Mouse (Mus musculus) heart, postnatal 0 days (tissue): ENCODE data around the gene Map6d1. TPM values are rescaled to one million over a fixed set of nuclear protein-coding genes. Genes with fewer than 3 reads are reported as not detected.

Experiments used
- ATAC-seq: fragments of 200-750 bp; cut with Nextera tagmentation; 2 replicates; pipeline ENCODE4 v1.8.0; 2017; ENCODE audit warnings: low read depth, moderate number of reproducible peaks, moderate library complexity; ENCODE audit not compliant: insufficient read depth
- DNase-seq: peaks from one replicate; pipeline ENCODE4 v3.0.0-alpha.2; 2016; ENCODE audit warnings: low spot score
- H3K27ac ChIP-seq: fragments of 300-500 bp; sonication (generic); 2 replicates; pipeline ENCODE4 v1.5.1; 2014; ENCODE audit warnings: low read depth, mild to moderate bottlenecking
- H3K27me3 ChIP-seq: fragments of 300-500 bp; sonication (generic); 2 replicates; pipeline ENCODE4 v1.6.1; 2014; ENCODE audit warnings: low read length, mixed read lengths; ENCODE audit not compliant: control insufficient read depth, insufficient read depth
- H3K36me3 ChIP-seq: fragments of 300-500 bp; sonication (generic); replicated peaks from 2 replicates; pipeline ENCODE4 v1.6.1; 2014; ENCODE audit warnings: low read length, mixed read lengths; ENCODE audit not compliant: control insufficient read depth, insufficient read depth
- H3K4me1 ChIP-seq: fragments of 300-500 bp; sonication (generic); 2 replicates; pipeline ENCODE4 v1.6.1; 2014; ENCODE audit warnings: antibody characterized with exemption; ENCODE audit not compliant: control insufficient read depth, insufficient read depth
- H3K4me2 ChIP-seq: fragments of 300-500 bp; sonication (generic); 2 replicates; pipeline ENCODE4 v1.6.1; 2014; ENCODE audit warnings: low read depth, mild to moderate bottlenecking, low read length, moderate library complexity
- H3K4me3 ChIP-seq: fragments of 300-500 bp; sonication (generic); 2 replicates; pipeline ENCODE4 v1.5.1; 2014; ENCODE audit warnings: low read depth, low read length
- H3K9ac ChIP-seq: fragments of 300-500 bp; sonication (generic); replicated peaks from 2 replicates; pipeline ENCODE4 v1.6.1; 2014; ENCODE audit warnings: low read depth, low read length, mixed read lengths
- H3K9me3 ChIP-seq: fragments of 300-500 bp; sonication (generic); replicated peaks from 2 replicates; pipeline ENCODE4 v1.6.1; 2016; ENCODE audit warnings: low read length; ENCODE audit not compliant: control insufficient read depth
- CTCF ChIP-seq: IDR thresholded peaks from 2 replicates; pipeline ENCODE4 v1.5.1; 2016; ENCODE audit warnings: antibody characterized with exemption, control low read depth, low read depth
- EP300 ChIP-seq: IDR thresholded peaks from 2 replicates; pipeline ENCODE4 v1.6.1; 2016; ENCODE audit warnings: antibody characterized with exemption, low read depth
- WGBS: fragments of 180-500 bp; shearing (Covaris S2); extraction: QIAGEN DNeasy Blood & Tissue Kit; methylation state at CpG from one replicate; pipeline ENCODE4 v1.1.7; 2014; 5-methylcytosine and 5-hydroxymethylcytosine counted together
- polyA plus RNA-seq: library from polyadenylated mRNA; unstranded; fragments of >200 nt; fragmentation: Nextera tagmentation; extraction: Ambion mirVana; gene quantifications from 2 replicates; pipeline ENCODE4 v1.2.1, GENCODE M21; 2015
- total RNA-seq: library from RNA; depleted of rRNA; stranded (reverse); fragments of >200 nt; gene quantifications from 2 replicates; pipeline ENCODE4 v1.2.3, GENCODE M21; 2014; ENCODE audit warnings: low replicate concordance

The Map6d1 gene
- total and polyA plus RNA-seq, 2 experiments from 2014 or later: 0.18 to 1.9 TPM

DNA sequence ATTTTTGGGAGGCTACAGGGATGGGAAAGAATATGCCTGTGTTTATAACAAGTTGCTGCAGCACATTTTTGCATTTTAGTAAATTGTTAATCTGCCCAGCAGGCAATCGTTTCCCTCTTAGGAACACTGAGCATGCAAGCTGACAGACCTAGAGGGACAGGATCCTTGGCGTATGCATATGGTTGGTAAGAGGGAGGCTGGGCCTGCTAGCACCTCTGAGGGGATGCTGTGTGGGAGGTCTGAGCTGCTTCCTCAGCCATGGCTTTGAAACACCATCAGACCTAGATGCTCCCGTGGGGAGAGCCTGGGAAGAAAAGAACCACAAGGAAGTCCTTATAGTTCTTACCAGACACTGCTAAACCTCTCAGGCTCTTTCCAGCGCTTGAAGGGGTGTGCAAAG lies 6.8 kb downstream of the Map6d1 start:
- no peak for DNase-seq

DNA sequence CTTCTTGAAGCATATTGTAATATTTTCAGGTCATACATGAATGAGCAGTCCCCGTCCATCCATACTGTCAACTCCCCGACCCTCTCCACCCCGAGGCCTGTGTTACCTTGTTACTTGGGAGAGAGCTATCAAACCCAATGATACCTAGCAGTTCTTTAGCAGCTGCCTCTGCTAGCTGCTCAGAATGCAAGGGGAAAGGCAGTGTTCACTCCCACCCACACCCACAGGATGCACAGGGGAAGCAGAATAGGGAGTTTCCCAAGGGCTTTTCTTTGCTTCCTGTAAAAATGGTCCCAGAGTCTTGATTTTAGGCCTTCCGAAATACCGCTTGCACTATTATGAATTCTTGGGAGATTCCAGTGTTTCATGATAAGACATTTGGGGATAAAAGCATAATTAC lies 13.0 kb downstream of the Map6d1 start:
- whole genome bisulfite sequencing: 79% methylated on average over 5 of the region's 5 CpGs
- Histone ChIP-seq H3K4me2 (no peak overlapping the region), H3K9me3 (no peaks in the 10 kb centered on the region), H3K27me3 (no peaks in the 10 kb centered on the region), H3K9ac (no peak overlapping the region), H3K36me3 (peaks cover 54% of the 10 kb centered on the region), H3K4me1 (no peaks in the 10 kb centered on the region), H3K27ac (0 out of 2 replicates have a peak overlapping the region, but pooled peaks have one; percentile 30), H3K4me3 (no peak overlapping the region)
- ATAC-seq: no peak
- no peak for TF ChIP-seq EP300
- no peak for TF ChIP-seq CTCF
- DNase-seq: no peak

More for the DNA sequence above, 6.8 kb downstream of the Map6d1 start:
- H3K27ac ChIP-seq: no peak overlapping the region
- H3K4me2 ChIP-seq: no peak overlapping the region
- no peak overlapping the region for H3K4me3 ChIP-seq
- H3K4me1 ChIP-seq: no peaks in the 10 kb centered on the region
- H3K36me3 ChIP-seq: peaks cover 24% of the 10 kb centered on the region
- 64% methylated on average over 4 of the region's 4 CpGs for WGBS
- H3K27me3 ChIP-seq: no peaks in the 10 kb centered on the region
- no peak for ATAC-seq
- H3K9me3 ChIP-seq: no peaks in the 10 kb centered on the region
- TF ChIP-seq EP300 (no peak), CTCF (no peak)
- H3K9ac ChIP-seq: no peak overlapping the region

DNA sequence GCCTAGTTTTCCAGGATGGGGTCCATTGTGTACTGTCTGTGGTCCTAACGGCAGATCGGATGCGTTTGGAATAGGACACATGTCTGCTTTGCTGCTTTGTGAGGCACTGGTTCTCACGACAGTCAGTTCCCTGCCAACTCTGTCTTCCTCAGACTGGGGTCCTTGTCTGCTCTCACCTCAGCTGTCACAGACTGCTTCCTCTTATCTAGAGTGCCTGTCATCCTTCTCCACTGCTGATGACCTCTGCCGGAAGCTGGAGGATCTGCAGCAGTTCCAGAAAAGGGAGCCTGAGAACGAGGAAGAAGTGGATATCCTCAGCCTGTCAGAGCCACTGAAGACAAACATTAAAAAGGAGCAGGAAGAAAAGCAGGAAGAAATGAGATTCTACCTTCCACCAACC lies 13.7 kb downstream of the Map6d1 start:
- DNase-seq: peak; percentile 16
- ATAC-seq: peak; percentile 75
- Histone ChIP-seq H3K4me3 (no peak overlapping the region), H3K27ac (no peak overlapping the region), H3K27me3 (no peaks in the 10 kb centered on the region), H3K9ac (no peak overlapping the region), H3K36me3 (peaks cover 61% of the 10 kb centered on the region), H3K4me1 (no peaks in the 10 kb centered on the region), H3K4me2 (no peak overlapping the region), H3K9me3 (no peaks in the 10 kb centered on the region)
- no peak for TF ChIP-seq EP300
- peak; percentile 49 for TF ChIP-seq CTCF
- 17% methylated on average over 6 of the region's 6 CpGs for WGBS

DNA sequence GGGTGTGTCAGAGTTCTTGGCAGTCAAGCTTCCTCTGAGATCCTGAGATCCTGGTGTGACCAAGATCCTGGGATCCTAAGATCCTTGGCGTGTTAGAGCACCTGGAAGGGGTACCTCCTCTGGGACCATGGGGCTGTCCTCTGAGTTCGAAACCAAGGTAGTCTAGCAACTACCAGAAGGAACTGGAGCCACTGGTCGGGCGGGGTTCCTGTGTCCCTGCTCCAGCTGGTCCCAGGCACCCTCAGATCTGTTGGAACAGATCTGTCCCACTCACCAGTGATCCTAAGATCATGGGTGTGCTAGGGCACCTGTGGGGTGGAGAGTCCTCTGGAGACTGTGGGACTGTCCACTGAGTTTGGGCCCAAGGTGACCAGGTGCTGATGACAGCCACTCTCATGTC lies 14.5 kb downstream of the Map6d1 start:
- no peak for DNase-seq
- Histone ChIP-seq H3K9ac (no peak overlapping the region), H3K4me2 (no peak overlapping the region), H3K4me1 (no peaks in the 10 kb centered on the region), H3K36me3 (peaks cover 67% of the 10 kb centered on the region), H3K9me3 (no peaks in the 10 kb centered on the region), H3K27me3 (no peaks in the 10 kb centered on the region), H3K27ac (no peak overlapping the region), H3K4me3 (no peak overlapping the region)
- ATAC-seq: no peak
- WGBS: 90% methylated on average over 4 of the region's 4 CpGs
- TF ChIP-seq CTCF (no peak), EP300 (no peak)

DNA sequence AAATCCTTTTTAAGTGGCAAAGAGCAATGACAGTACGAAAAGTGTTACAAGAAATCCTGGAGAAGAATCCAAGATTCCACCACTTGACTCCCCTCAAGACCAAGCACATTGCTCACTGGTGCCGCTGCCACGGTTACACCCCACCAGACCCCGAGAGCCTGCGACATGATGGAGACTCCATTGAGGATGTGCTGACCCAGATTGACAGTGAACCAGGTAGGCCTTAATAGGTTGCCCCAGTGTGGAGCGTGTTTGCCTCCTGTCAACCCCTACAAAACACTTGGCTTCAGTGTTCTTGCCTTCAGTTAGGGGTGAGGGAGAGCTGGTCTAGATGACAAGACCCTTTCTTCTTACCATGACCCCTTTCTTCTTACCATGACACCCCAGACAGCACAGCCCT lies 18.4 kb downstream of the Map6d1 start:
- ATAC-seq (no peak), DNase-seq (no peak)
- TF ChIP-seq CTCF (no peak), EP300 (no peak)
- no peaks in the 10 kb centered on the region for H3K9me3 ChIP-seq
- 97% methylated on average over 6 of the region's 6 CpGs for WGBS
- H3K4me1 ChIP-seq: no peaks in the 10 kb centered on the region
- H3K27ac ChIP-seq: no peak overlapping the region
- H3K9ac ChIP-seq: no peak overlapping the region
- H3K36me3 ChIP-seq: peaks cover 68% of the 10 kb centered on the region
- H3K4me2 ChIP-seq: no peak overlapping the region
- H3K27me3 ChIP-seq: no peaks in the 10 kb centered on the region
- H3K4me3 ChIP-seq: no peak overlapping the region

DNA sequence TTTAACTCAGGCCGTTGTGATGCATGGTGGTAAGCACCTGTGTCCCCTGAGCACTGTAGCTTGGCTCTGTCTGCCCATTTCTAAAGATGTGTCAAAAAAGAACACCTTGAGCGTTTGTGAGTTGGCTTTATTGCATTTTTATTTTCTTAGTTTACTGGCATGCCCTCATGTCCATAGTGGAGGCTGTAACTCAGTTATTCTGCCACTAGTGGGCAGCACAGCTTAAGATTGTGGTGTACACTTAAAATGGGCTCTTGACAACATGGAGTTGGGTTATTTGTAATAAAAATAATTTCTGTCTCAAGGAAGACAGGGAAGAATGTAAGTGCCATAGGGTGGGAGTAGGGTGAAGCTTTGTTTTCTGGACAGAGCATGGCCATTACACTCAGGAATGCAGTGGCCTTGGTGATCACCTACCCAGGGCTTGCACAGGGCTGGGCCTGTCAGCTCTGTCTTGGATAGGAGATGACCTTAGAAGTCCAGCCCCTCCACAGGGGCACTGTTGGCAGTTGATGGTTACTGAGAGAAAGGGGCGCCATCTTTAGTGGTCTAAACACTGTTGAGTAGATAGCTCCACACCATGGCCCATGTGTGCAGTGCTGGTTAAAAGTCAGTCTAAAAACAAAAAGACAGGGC lies 27.4 kb downstream of the Map6d1 start:
- Histone ChIP-seq H3K4me3 (no peak overlapping the region), H3K36me3 (peaks cover 89% of the 10 kb centered on the region), H3K27me3 (no peaks in the 10 kb centered on the region), H3K4me1 (no peaks in the 10 kb centered on the region), H3K4me2 (no peak overlapping the region), H3K9ac (no peak overlapping the region), H3K9me3 (no peaks in the 10 kb centered on the region), H3K27ac (no peak overlapping the region)
- TF ChIP-seq EP300 (no peak), CTCF (peak; percentile 76)
- DNase-seq (peak; percentile 44), ATAC-seq (0 out of 2 replicates have a peak, but pooled peaks have one; percentile 20)
- 81% methylated on average over 3 of the region's 3 CpGs for WGBS
